Mouse (Mus musculus) ES-E14 (cell line): ENCODE measurements around the gene Psmg4. TPM values are rescaled to one million over a fixed set of nuclear protein-coding genes. Genes with fewer than 3 reads are reported as not detected.
A peak's percentile ranks its signal among the peaks of the same experiment; 100 is the strongest.

ENCODE experiments used
- DNase-seq: peaks from one replicate; pipeline ENCODE4 v3.0.0-alpha.2; 2013; ENCODE audit warnings: low read depth, low spot score
- H3K27ac ChIP-seq: 2 replicates; pipeline ENCODE4 v1.5.1; 2012; ENCODE audit warnings: low read depth, mild to moderate bottlenecking, low read length, moderate library complexity, mixed read lengths; ENCODE audit not compliant: poor library complexity, insufficient read depth, severe bottlenecking
- H3K36me3 ChIP-seq: 2 replicates; pipeline ENCODE4 v1.6.1; 2012; ENCODE audit warnings: mild to moderate bottlenecking, low read length, moderate library complexity, mixed read lengths; ENCODE audit not compliant: control insufficient read depth, poor library complexity, insufficient read depth, severe bottlenecking
- H3K4me1 ChIP-seq, 2 experiments: fragments of 150-350 bp in 1 of 2; sonication (generic) in 1 of 2; 2 replicates each; pipeline ENCODE4 v1.6.1; 2012; ENCODE audit warnings: low read length in 2 of 2, mild to moderate bottlenecking in 1 of 2, mixed read lengths in 1 of 2; ENCODE audit not compliant: control insufficient read depth in 2 of 2, insufficient read depth in 2 of 2, poor library complexity in 1 of 2
- H3K4me3 ChIP-seq, 2 experiments: fragments of 150-350 bp in 1 of 2; sonication (generic) in 1 of 2; 2 replicates each; pipeline ENCODE4 v1.5.1; 2012; ENCODE audit warnings: low read length in 2 of 2, low read depth in 1 of 2, mild to moderate bottlenecking in 1 of 2, mixed read lengths in 1 of 2; ENCODE audit not compliant: insufficient read depth in 1 of 2, poor library complexity in 1 of 2, severe bottlenecking in 1 of 2
- H3K9ac ChIP-seq: 2 replicates; pipeline ENCODE4 v1.6.1; 2012; ENCODE audit warnings: low read depth, mild to moderate bottlenecking, low read length, mixed read lengths; ENCODE audit not compliant: poor library complexity, insufficient read depth, severe bottlenecking
- H3K9me3 ChIP-seq: fragments of 150-350 bp; sonication (generic); 2 replicates; pipeline ENCODE4 v1.6.1; 2012; ENCODE audit warnings: low read depth, mild to moderate bottlenecking, low read length; ENCODE audit not compliant: control insufficient read depth, insufficient read depth
- CHD2 ChIP-seq: IDR thresholded peaks from 2 replicates; pipeline ENCODE4 v1.6.1; 2014; ENCODE audit warnings: mild to moderate bottlenecking, low read depth, low read length, inconsistent platforms
- HCFC1 ChIP-seq: IDR thresholded peaks from 2 replicates; pipeline ENCODE4 v1.6.1; 2012; ENCODE audit warnings: low read length, inconsistent platforms, borderline replicate concordance; ENCODE audit not compliant: insufficient read depth
- MAFK ChIP-seq: IDR thresholded peaks from 2 replicates; pipeline ENCODE4 v1.6.1; 2014; ENCODE audit warnings: mild to moderate bottlenecking, low read depth, low read length, inconsistent platforms; ENCODE audit not compliant: insufficient read depth
- ZC3H11A ChIP-seq: IDR thresholded peaks from 2 replicates; pipeline ENCODE4 v1.6.1; 2012; ENCODE audit warnings: low read depth, mild to moderate bottlenecking, inconsistent platforms, low read length, borderline replicate concordance
- ZNF384 ChIP-seq: IDR thresholded peaks from 2 replicates; pipeline ENCODE4 v1.6.1; 2012; ENCODE audit warnings: low read depth, low read length, inconsistent platforms
- in situ Hi-C, 2 experiments: fragments of 600-800 bp; cut with MboI; formaldehyde crosslinking; loops; one replicate each; pipeline ENCODE4 v1.15.1; 2025; ENCODE audit warnings: low sequenced_read_pairs in 2 of 2, inconsistent platforms in 1 of 2; ENCODE audit not compliant: unreplicated experiment in 2 of 2
- total RNA-seq: library from RNA; depleted of rRNA; stranded (reverse); fragments of 300-350 nt; gene quantifications from 2 replicates; pipeline ENCODE4 v1.2.3, GENCODE M21; 2012

Psmg4 gene
- total RNA-seq, 1 experiment: 80.1 TPM

DNA sequence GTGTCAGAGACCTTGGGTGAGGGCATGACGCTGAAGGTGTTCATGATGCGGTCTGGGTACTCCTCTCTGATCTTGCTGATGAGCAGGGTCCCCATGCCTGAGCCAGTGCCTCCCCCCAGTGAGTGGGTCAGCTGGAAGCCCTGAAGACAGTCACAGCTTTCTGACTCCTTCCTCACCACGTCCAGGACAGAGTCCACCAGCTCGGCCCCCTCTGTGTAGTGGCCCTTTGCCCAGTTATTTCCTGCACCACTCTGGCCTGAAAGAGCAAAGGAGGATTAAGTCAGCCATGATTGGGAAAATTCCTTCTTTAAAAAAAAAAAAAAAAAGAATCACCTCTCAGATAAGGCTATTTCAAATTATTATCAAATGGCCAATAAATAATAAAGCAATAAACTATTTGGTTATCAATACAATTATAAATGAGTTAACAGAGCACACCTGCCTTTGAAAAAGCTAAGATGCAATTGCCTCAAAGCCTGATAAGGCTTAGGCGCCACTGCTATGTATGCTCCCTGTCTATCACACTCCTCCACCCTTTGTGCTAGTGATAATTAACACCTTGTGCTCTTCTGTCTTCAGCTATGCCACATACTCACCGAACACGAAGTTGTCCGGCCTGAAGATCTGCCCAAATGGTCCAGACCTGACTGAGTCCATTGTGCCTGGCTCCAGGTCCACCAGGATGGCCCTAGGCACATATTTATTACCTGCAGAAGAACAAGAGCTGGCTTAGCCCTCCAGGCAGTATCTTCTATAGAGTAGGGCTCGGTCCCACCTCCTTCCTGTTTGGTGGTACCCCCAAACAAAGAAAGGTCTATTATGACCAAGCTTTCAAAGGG lies 34.3 kb upstream of the Psmg4 start:
- Histone ChIP-seq H3K4me3 (peak overlapping the region; percentile 79 to 95), H3K27ac (no peak overlapping the region), H3K4me1 (peaks cover 0 to 13% of the 10 kb centered on the region in 2 experiments; a peak in 3 of 4 replicates), H3K36me3 (peaks cover 25% of the 10 kb centered on the region), H3K9me3 (no peaks in the 10 kb centered on the region), H3K9ac (no peak overlapping the region; the same call in 1 of the 2 replicates)
- in situ Hi-C loops: no loop called here
- no peak for DNase-seq
- TF ChIP-seq MAFK (no peak), ZC3H11A (no peak), CHD2 (no peak), ZNF384 (no peak), HCFC1 (no peak)

- TF ChIP-seq ZC3H11A: no peak
- no peak for TF ChIP-seq CHD2
- no peak for TF ChIP-seq ZNF384
- TF ChIP-seq HCFC1: no peak
- no peak for TF ChIP-seq MAFK
- in situ Hi-C loops: no loop called here
- Histone ChIP-seq H3K9ac (peak overlapping the region; percentile 83), H3K27ac (peak overlapping the region; percentile 92), H3K4me1 (peaks cover 5 to 15% of the 10 kb centered on the region in 2 experiments; a peak in 3 of 4 replicates), H3K9me3 (no peaks in the 10 kb centered on the region), H3K4me3 (peak overlapping the region; percentile 79 to 95), H3K36me3 (peaks cover 19% of the 10 kb centered on the region)
- peak; percentile 77 for DNase-seq
These were observed 33.1 kb upstream of the Psmg4 start for GRCm38 (mm10) chr13:34129485-34130225.

- peaks cover 16% of the 10 kb centered on the region for H3K36me3 ChIP-seq
- peak within 1 kb of the TSS; percentile 83 for H3K9ac ChIP-seq
- TF ChIP-seq MAFK (no peak), CHD2 (peak; percentile 58; the same call in 1 of the 2 replicates), ZC3H11A (0 out of 2 replicates have a peak, but pooled peaks have one; percentile 2), ZNF384 (no peak), HCFC1 (no peak)
- peak within 1 kb of the TSS; percentile 79 to 95 for H3K4me3 ChIP-seq
- DNase-seq: peak; percentile 98
- peak within 1 kb of the TSS; percentile 92 for H3K27ac ChIP-seq
- H3K9me3 ChIP-seq: no peaks in the 10 kb centered on the region
- in situ Hi-C loops: no loop called here
- H3K4me1 ChIP-seq: peaks cover 5 to 19% of the 10 kb centered on the region in 2 experiments; a peak in 3 of 4 replicates
These were observed 32.5 kb upstream of the Psmg4 start, which contains the start of gene Tubb2b for GRCm38 (mm10) chr13:34130226-34130731. Tubb2b (minus strand) TSS chr13:34130466.

DNA sequence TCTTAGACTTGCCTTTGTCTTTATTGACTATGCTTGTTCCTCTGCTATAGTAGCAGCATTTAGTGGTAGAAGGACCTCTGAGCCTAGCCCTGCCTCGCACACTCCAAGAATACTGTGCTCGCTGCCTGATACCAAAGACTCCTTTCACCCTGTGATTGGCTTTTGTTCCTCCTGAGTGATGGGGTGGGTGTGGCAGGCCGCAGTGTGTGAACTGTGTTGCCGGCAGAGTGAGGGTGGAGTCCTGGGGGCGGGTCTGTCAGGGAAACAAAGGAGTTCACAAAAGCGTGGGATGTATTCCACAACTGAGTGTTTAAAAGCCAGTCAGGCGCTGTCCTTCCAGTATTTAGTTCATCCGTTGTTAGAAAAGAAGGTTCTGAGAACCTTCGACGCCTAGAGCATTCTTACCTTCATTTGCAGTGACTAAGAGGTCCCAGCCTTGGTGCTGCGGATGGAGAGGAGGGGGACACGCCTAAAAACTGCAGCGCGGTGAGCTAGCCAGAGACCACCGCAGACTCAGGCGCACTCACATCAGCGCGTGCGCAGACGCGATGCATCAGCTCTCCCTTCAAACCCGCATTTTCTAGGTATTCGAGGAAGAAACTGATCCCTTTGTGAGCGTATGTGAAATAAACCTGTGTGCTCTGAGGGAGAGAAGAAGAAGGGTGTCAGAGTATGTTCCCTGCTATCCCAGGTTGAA lies 31.6 kb upstream of the Psmg4 start:
- Histone ChIP-seq H3K9me3 (no peaks in the 10 kb centered on the region), H3K36me3 (peaks cover 11% of the 10 kb centered on the region), H3K4me3 (peak overlapping the region; percentile 79 to 95), H3K27ac (peak overlapping the region; percentile 69), H3K4me1 (peaks cover 5 to 19% of the 10 kb centered on the region in 2 experiments; a peak in 3 of 4 replicates), H3K9ac (peak overlapping the region; percentile 2; the same call in 1 of the 2 replicates)
- in situ Hi-C loops: no loop called here
- no peak for TF ChIP-seq MAFK
- DNase-seq: peak; percentile 96
